Mouse (Mus musculus): ENCODE data around the gene Gata1. TPM values are rescaled to one million over a fixed set of nuclear protein-coding genes. Genes with fewer than 3 reads are reported as not detected.
"Not testable (repeated sequence)": the region's sequence is repeated elsewhere in the genome, so short reads cannot be mapped to it uniquely, and the experiment has no call there.

The Gata1 gene
- 0.11 TPM in 1 of 2 replicates, not detected in the other for polyA plus RNA-seq (2014; fragmentation: Nextera tagmentation; extraction: Ambion mirVana)

DNA sequence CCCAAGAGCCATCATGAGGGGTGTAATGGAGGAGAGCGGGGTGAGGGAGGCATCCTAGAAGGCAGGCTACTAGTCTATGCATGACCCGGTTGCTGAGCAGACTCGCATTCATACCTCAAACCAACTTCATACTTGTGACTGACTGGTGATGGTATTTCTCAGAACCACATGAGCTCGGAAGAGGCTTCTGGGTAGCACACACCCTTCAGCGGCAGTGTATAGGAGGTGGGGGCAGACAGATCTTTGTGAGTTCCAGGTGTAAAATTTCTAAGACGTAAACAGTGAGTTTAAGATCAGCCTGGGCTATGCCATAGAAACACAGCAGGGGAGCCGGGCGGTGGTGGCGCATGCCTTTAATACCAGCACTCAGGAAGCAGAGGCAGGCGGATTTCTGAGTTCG is at the start of gene Gata1:
Gene Gata1, minus strand, starts transcription at position 180 of the 400 bp plus-strand sequence.
- H3K9ac ChIP-seq (replicated peaks; ENCODE audit: low read length) = no peak within 1 kb of the TSS
- 96% methylated on average over 9 of the region's 11 CpGs for WGBS

GRCm38 (mm10) chrX:8026811-8027210 is 48.9 kb upstream of the Gata1 start:
- Histone ChIP-seq H3K4me2 (ENCODE audit: low read length) (no peak overlapping the region), H3K36me3 (ENCODE audit: control insufficient read depth, insufficient read depth, low read length) (no peaks in the 10 kb centered on the region), H3K27ac (replicated peaks; ENCODE audit: low read depth, low read length) (no peak overlapping the region), H3K4me3 (replicated peaks; ENCODE audit: low read depth, low read length) (no peak overlapping the region), H3K27me3 (ENCODE audit: control insufficient read depth, insufficient read depth, low read length) (no peaks in the 10 kb centered on the region), H3K9ac (replicated peaks; ENCODE audit: low read length) (no peak overlapping the region), H3K4me1 (ENCODE audit: control insufficient read depth, insufficient read depth, low read length) (no peaks in the 10 kb centered on the region), H3K9me3 (ENCODE audit: control insufficient read depth, low read length) (no peaks in the 10 kb centered on the region)
- DNase-seq (no peak), ATAC-seq (ENCODE audit: low FRiP score, low TSS enrichment) (no peak)
- 82% methylated on average over 4 of the region's 4 CpGs for WGBS

More for the DNA sequence above, at the start of gene Gata1:
- H3K27ac ChIP-seq (replicated peaks; ENCODE audit: low read depth, low read length) = no peak within 1 kb of the TSS
- no peaks in the 10 kb centered on the region for H3K4me1 ChIP-seq (ENCODE audit: control insufficient read depth, insufficient read depth, low read length)
- H3K4me3 ChIP-seq (replicated peaks; ENCODE audit: low read depth, low read length) = no peak within 1 kb of the TSS
- no peaks in the 10 kb centered on the region for H3K36me3 ChIP-seq (ENCODE audit: control insufficient read depth, insufficient read depth, low read length)
- H3K9me3 ChIP-seq (ENCODE audit: control insufficient read depth, low read length) = no peaks in the 10 kb centered on the region
- DNase-seq (no peak), ATAC-seq (ENCODE audit: low FRiP score, low TSS enrichment) (no peak)
- no peaks in the 10 kb centered on the region for H3K27me3 ChIP-seq (ENCODE audit: control insufficient read depth, insufficient read depth, low read length)
- no peak within 1 kb of the TSS for H3K4me2 ChIP-seq (ENCODE audit: low read length)

DNA sequence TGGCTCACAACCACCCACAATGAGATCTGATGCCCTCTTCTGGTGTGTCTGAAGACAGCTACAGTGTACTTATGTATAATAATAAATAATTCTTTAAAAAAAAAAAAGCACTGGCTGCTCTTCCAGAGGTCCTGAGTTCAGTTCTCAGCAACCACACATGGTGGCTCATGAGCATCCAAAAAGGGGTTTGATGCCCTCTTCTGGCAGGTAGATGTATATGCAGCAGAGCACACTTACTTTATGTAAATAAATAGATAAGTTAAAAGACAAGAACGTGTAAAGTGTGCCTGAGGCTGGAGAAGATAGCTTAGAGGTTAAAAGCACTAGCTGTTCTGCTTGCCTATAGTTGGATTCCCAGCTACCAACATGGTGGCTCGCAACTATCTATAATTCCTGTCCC is 46.9 kb upstream of the Gata1 start:
- Histone ChIP-seq H3K9me3 (ENCODE audit: control insufficient read depth, low read length) (no peaks in the 10 kb centered on the region), H3K4me2 (ENCODE audit: low read length) (no peak overlapping the region), H3K4me3 (replicated peaks; ENCODE audit: low read depth, low read length) (no peak overlapping the region), H3K27ac (replicated peaks; ENCODE audit: low read depth, low read length) (no peak overlapping the region), H3K4me1 (ENCODE audit: control insufficient read depth, insufficient read depth, low read length) (no peaks in the 10 kb centered on the region), H3K36me3 (ENCODE audit: control insufficient read depth, insufficient read depth, low read length) (no peaks in the 10 kb centered on the region), H3K9ac (replicated peaks; ENCODE audit: low read length) (no peak overlapping the region), H3K27me3 (ENCODE audit: control insufficient read depth, insufficient read depth, low read length) (no peaks in the 10 kb centered on the region)
- DNase-seq (no peak), ATAC-seq (ENCODE audit: low FRiP score, low TSS enrichment) (no peak)
- WGBS = 66% methylated on average over 2 of the region's 2 CpGs

- DNase-seq = no peak
- H3K36me3 ChIP-seq (ENCODE audit: control insufficient read depth, insufficient read depth, low read length) = no peaks in the 10 kb centered on the region
- no peak overlapping the region for H3K9ac ChIP-seq (replicated peaks; ENCODE audit: low read length)
- no peak overlapping the region for H3K4me2 ChIP-seq (ENCODE audit: low read length)
- no peaks in the 10 kb centered on the region for H3K9me3 ChIP-seq (ENCODE audit: control insufficient read depth, low read length)
- H3K4me3 ChIP-seq (replicated peaks; ENCODE audit: low read depth, low read length) = no peak overlapping the region
- H3K4me1 ChIP-seq (ENCODE audit: control insufficient read depth, insufficient read depth, low read length) = no peaks in the 10 kb centered on the region
- no peak overlapping the region for H3K27ac ChIP-seq (replicated peaks; ENCODE audit: low read depth, low read length)
- WGBS = 63% methylated on average over 2 of the region's 2 CpGs
- H3K27me3 ChIP-seq (ENCODE audit: control insufficient read depth, insufficient read depth, low read length) = no peaks in the 10 kb centered on the region
- ATAC-seq (ENCODE audit: low FRiP score, low TSS enrichment) = no peak
Measured at GRCm38 (mm10) chrX:8020111-8020778, 42.4 kb upstream of the Gata1 start.

- Histone ChIP-seq H3K4me2 (ENCODE audit: low read length) (no peak within 1 kb of the TSS), H3K9ac (replicated peaks; ENCODE audit: low read length) (no peak within 1 kb of the TSS), H3K4me3 (replicated peaks; ENCODE audit: low read depth, low read length) (no peak within 1 kb of the TSS), H3K27ac (replicated peaks; ENCODE audit: low read depth, low read length) (no peak within 1 kb of the TSS), H3K9me3 (ENCODE audit: control insufficient read depth, low read length) (no peaks in the 10 kb centered on the region), H3K4me1 (ENCODE audit: control insufficient read depth, insufficient read depth, low read length) (no peaks in the 10 kb centered on the region), H3K27me3 (ENCODE audit: control insufficient read depth, insufficient read depth, low read length) (no peaks in the 10 kb centered on the region), H3K36me3 (ENCODE audit: control insufficient read depth, insufficient read depth, low read length) (no peaks in the 10 kb centered on the region)
- ATAC-seq (ENCODE audit: low FRiP score, low TSS enrichment) = no peak
- 72% methylated on average over 2 of the region's 2 CpGs for WGBS
- DNase-seq = no peak
Measured at GRCm38 (mm10) chrX:8018286-8018685, 40.4 kb upstream of the Gata1 start, which contains the start of gene Glod5. TSS of gene Glod5 (minus strand) at chrX:8018492.

DNA sequence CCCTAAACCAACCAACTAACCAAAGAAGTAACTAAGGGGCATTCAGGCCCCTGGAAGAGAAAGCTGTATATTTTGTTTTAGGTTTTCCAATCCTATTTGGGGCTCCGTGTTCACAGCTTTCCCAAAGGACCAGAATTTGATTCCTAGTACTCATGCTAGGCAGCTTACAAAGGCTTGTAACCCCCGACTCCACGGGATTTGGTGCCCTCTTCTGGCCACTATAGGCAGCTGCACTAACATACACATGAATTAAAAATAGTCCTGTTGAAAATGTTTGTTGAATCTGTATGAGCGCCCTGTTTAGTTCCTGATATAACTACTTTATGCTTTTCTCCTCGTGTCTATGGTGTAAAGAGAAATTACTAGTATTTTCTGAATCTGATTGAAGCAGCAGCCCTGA is 39.3 kb upstream of the Gata1 start:
- no peak overlapping the region for H3K4me3 ChIP-seq (replicated peaks; ENCODE audit: low read depth, low read length)
- no peak overlapping the region for H3K27ac ChIP-seq (replicated peaks; ENCODE audit: low read depth, low read length)
- H3K4me1 ChIP-seq (ENCODE audit: control insufficient read depth, insufficient read depth, low read length) = no peaks in the 10 kb centered on the region
- H3K27me3 ChIP-seq (ENCODE audit: control insufficient read depth, insufficient read depth, low read length) = no peaks in the 10 kb centered on the region
- H3K36me3 ChIP-seq (ENCODE audit: control insufficient read depth, insufficient read depth, low read length) = no peaks in the 10 kb centered on the region
- 13% methylated on average over 5 of the region's 5 CpGs for WGBS
- no peaks in the 10 kb centered on the region for H3K9me3 ChIP-seq (ENCODE audit: control insufficient read depth, low read length)
- ATAC-seq (ENCODE audit: low FRiP score, low TSS enrichment) = no peak
- no peak overlapping the region for H3K4me2 ChIP-seq (ENCODE audit: low read length)
- peak; percentile 81 for DNase-seq
- H3K9ac ChIP-seq (replicated peaks; ENCODE audit: low read length) = no peak overlapping the region

DNA sequence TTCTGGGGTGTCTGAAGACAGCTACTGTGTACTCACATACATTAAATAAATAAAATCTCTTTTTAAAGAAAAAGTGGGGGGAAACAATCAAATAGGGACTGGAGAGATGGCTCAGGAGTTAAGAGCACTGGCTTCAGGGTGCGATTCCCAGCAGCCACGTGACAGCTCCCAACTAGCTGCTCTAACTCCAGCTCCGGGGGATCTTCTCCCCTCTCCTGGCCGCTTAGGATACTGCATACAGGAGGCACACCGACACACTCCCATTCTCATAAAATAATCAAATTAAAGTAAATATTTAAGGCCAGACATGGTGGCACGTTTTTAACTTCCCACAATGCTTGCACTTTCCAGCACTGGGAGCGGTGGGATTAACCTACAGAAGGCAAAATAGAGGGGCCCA is 37.8 kb upstream of the Gata1 start:
- WGBS = 31% methylated on average over 7 of the region's 7 CpGs
- H3K9ac ChIP-seq (replicated peaks; ENCODE audit: low read length); ATAC-seq (ENCODE audit: low FRiP score, low TSS enrichment); DNase-seq; H3K9me3 ChIP-seq (ENCODE audit: control insufficient read depth, low read length); H3K27me3 ChIP-seq (ENCODE audit: control insufficient read depth, insufficient read depth, low read length); H3K4me3 ChIP-seq (replicated peaks; ENCODE audit: low read depth, low read length); H3K27ac ChIP-seq (replicated peaks; ENCODE audit: low read depth, low read length); H3K4me2 ChIP-seq (ENCODE audit: low read length); H3K36me3 ChIP-seq (ENCODE audit: control insufficient read depth, insufficient read depth, low read length); H3K4me1 ChIP-seq (ENCODE audit: control insufficient read depth, insufficient read depth, low read length): not testable (repeated sequence)

- Histone ChIP-seq H3K9ac (replicated peaks; ENCODE audit: low read length) (no peak overlapping the region), H3K4me3 (replicated peaks; ENCODE audit: low read depth, low read length) (no peak overlapping the region), H3K27me3 (ENCODE audit: control insufficient read depth, insufficient read depth, low read length) (no peaks in the 10 kb centered on the region), H3K27ac (replicated peaks; ENCODE audit: low read depth, low read length) (no peak overlapping the region), H3K4me2 (ENCODE audit: low read length) (no peak overlapping the region), H3K9me3 (ENCODE audit: control insufficient read depth, low read length) (no peaks in the 10 kb centered on the region), H3K4me1 (ENCODE audit: control insufficient read depth, insufficient read depth, low read length) (no peaks in the 10 kb centered on the region), H3K36me3 (ENCODE audit: control insufficient read depth, insufficient read depth, low read length) (no peaks in the 10 kb centered on the region)
- DNase-seq (peak; percentile 47), ATAC-seq (ENCODE audit: low FRiP score, low TSS enrichment) (peak; percentile 46; the same call in 1 of the 2 replicates)
- 20% methylated on average over 8 of the region's 8 CpGs for WGBS
Measured at GRCm38 (mm10) chrX:8013569-8014314, 35.9 kb upstream of the Gata1 start.

GRCm38 (mm10) chrX:8013157-8013556 is 35.3 kb upstream of the Gata1 start:
- no peak overlapping the region for H3K27ac ChIP-seq (replicated peaks; ENCODE audit: low read depth, low read length)
- ATAC-seq (ENCODE audit: low FRiP score, low TSS enrichment) = peak; percentile 63; the same call in 1 of the 2 replicates
- no peaks in the 10 kb centered on the region for H3K4me1 ChIP-seq (ENCODE audit: control insufficient read depth, insufficient read depth, low read length)
- H3K36me3 ChIP-seq (ENCODE audit: control insufficient read depth, insufficient read depth, low read length) = no peaks in the 10 kb centered on the region
- DNase-seq = no peak
- H3K9ac ChIP-seq (replicated peaks; ENCODE audit: low read length) = no peak overlapping the region
- no peak overlapping the region for H3K4me3 ChIP-seq (replicated peaks; ENCODE audit: low read depth, low read length)
- H3K4me2 ChIP-seq (ENCODE audit: low read length) = no peak overlapping the region
- 14% methylated on average over 2 of the region's 2 CpGs for WGBS
- H3K27me3 ChIP-seq (ENCODE audit: control insufficient read depth, insufficient read depth, low read length) = no peaks in the 10 kb centered on the region
- no peaks in the 10 kb centered on the region for H3K9me3 ChIP-seq (ENCODE audit: control insufficient read depth, low read length)
